Mouse (Mus musculus) myocyte (in vitro differentiated cells): Measurements from ENCODE around the gene Irak4. TPM values are rescaled to one million over a fixed set of nuclear protein-coding genes. Genes with fewer than 3 reads are reported as not detected.
A peak's percentile ranks its signal among the peaks of the same experiment; 100 is the strongest.

Experiments
- H3K27me3 ChIP-seq: one replicate; pipeline ENCODE4 v1.6.1; 2011; ENCODE audit not compliant: control insufficient read depth, insufficient read depth, insufficient read length
- H3K36me3 ChIP-seq: one replicate; pipeline ENCODE4 v1.6.1; 2011; ENCODE audit not compliant: control insufficient read depth, insufficient read depth
- H3K4me2 ChIP-seq: one replicate; pipeline ENCODE4 v1.6.1; 2011; ENCODE audit warnings: low read depth, control low read depth
- H3K4me3 ChIP-seq: one replicate; pipeline ENCODE4 v1.5.1; 2011; ENCODE audit warnings: mild to moderate bottlenecking, control low read depth, moderate library complexity
- H3K79me2 ChIP-seq: one replicate; pipeline ENCODE4 v1.6.1; 2011; ENCODE audit not compliant: control insufficient read depth, insufficient read depth
- H3ac ChIP-seq: one replicate; pipeline ENCODE4 v1.6.1; 2011; ENCODE audit not compliant: control insufficient read depth, insufficient read length
- CEBPB ChIP-seq: IDR thresholded peaks from 2 replicates; pipeline ENCODE4 v1.6.1; 2011; ENCODE audit warnings: mild to moderate bottlenecking, moderate library complexity; ENCODE audit not compliant: poor library complexity, insufficient read depth, severe bottlenecking
- E2F4 ChIP-seq: IDR thresholded peaks from one replicate; pipeline ENCODE4 v1.6.1; 2011; ENCODE audit warnings: mild to moderate bottlenecking, control low read depth, moderate library complexity; ENCODE audit not compliant: insufficient read depth
- MAX ChIP-seq: IDR thresholded peaks from one replicate; pipeline ENCODE4 v1.6.1; 2011; ENCODE audit warnings: low read depth, mild to moderate bottlenecking, control low read depth
- MYOD1 ChIP-seq, 3 experiments: IDR thresholded peaks; one replicate each; pipeline ENCODE4 v1.6.1; 2011; ENCODE audit warnings: control low read depth in 2 of 3, low read depth in 2 of 3, mild to moderate bottlenecking in 2 of 3, moderate library complexity in 1 of 3; ENCODE audit not compliant: insufficient read length in 2 of 3, control insufficient read depth in 1 of 3
- MYOG ChIP-seq, 3 experiments: IDR thresholded peaks; one replicate each; pipeline ENCODE4 v1.6.1; 2011; ENCODE audit warnings: control low read depth in 2 of 3, low read depth in 2 of 3, mild to moderate bottlenecking in 2 of 3; ENCODE audit not compliant: insufficient read length in 2 of 3, control insufficient read depth in 1 of 3, insufficient read depth in 1 of 3
- POLR2A ChIP-seq: IDR thresholded peaks from one replicate; pipeline ENCODE4 v1.6.1; 2011; ENCODE audit warnings: low read depth, mild to moderate bottlenecking, control low read depth, moderate library complexity; ENCODE audit not compliant: insufficient read length
- POLR2AphosphoS2 ChIP-seq: IDR thresholded peaks from one replicate; pipeline ENCODE4 v1.6.1; 2011; ENCODE audit warnings: low read depth, control low read depth; ENCODE audit not compliant: insufficient read length
- REST ChIP-seq: IDR thresholded peaks from one replicate; pipeline ENCODE4 v1.6.1; 2011; ENCODE audit warnings: mild to moderate bottlenecking, control low read depth, moderate library complexity; ENCODE audit not compliant: insufficient read depth, insufficient read length
- SRF ChIP-seq: IDR thresholded peaks from one replicate; pipeline ENCODE4 v1.6.1; 2011; ENCODE audit warnings: low read depth; ENCODE audit not compliant: control insufficient read depth, insufficient read length
- TCF12 ChIP-seq: IDR thresholded peaks from one replicate; pipeline ENCODE4 v1.6.1; 2011; ENCODE audit warnings: mild to moderate bottlenecking, control low read depth; ENCODE audit not compliant: poor library complexity, insufficient read depth, severe bottlenecking
- TCF3 ChIP-seq: IDR thresholded peaks from one replicate; pipeline ENCODE4 v1.6.1; 2011; ENCODE audit warnings: low read depth, control low read depth; ENCODE audit not compliant: insufficient read length
- USF1 ChIP-seq: IDR thresholded peaks from one replicate; pipeline ENCODE4 v1.6.1; 2011; ENCODE audit warnings: low read depth, mild to moderate bottlenecking, control low read depth, moderate library complexity
- polyA plus RNA-seq: library from polyadenylated mRNA; unstranded; fragments of >200 nt; fragmentation: generic; extraction: Trizol; gene quantifications from one replicate; pipeline ENCODE4 v1.2.1, GENCODE M21; 2012; ENCODE audit warnings: missing spikeins

The Irak4 gene
- polyA plus RNA-seq, 1 experiment = 7.0 TPM

- Histone ChIP-seq H3ac (peak overlapping the region; percentile 22), H3K27me3 (no peaks in the 10 kb centered on the region), H3K4me3 (peak overlapping the region; percentile 73), H3K79me2 (no peaks in the 10 kb centered on the region), H3K36me3 (no peaks in the 10 kb centered on the region), H3K4me2 (peak overlapping the region; percentile 84)
- TF ChIP-seq TCF3 = no peak
- TF ChIP-seq MAX = peak; percentile 97
- TF ChIP-seq POLR2A = peak; percentile 56
- no peak for TF ChIP-seq POLR2AphosphoS2
- TF ChIP-seq USF1 = peak; percentile 78
- TF ChIP-seq REST = peak; percentile 12
- no peak for TF ChIP-seq TCF12
- TF ChIP-seq CEBPB = no peak
- TF ChIP-seq SRF = no peak
- no peak for TF ChIP-seq MYOG (IDR thresholded peaks at IDR 0.05; ENCODE audit: control insufficient read depth in 1 of 3, insufficient read depth in 1 of 3, insufficient read length in 2 of 3, low read depth in 2 of 3)
- no peak for TF ChIP-seq E2F4
- TF ChIP-seq MYOD1 (IDR thresholded peaks at IDR 0.05; ENCODE audit: control insufficient read depth in 1 of 3, insufficient read length in 2 of 3, low read depth in 2 of 3) = no peak
These were observed 655 bp upstream of the Irak4 start for GRCm38 (mm10) chr15:94542567-94543408.

GRCm38 (mm10) chr15:94544052-94544636, 701 bp downstream of the Irak4 start:
- peak overlapping the region; percentile 79 for H3K4me2 ChIP-seq

GRCm38 (mm10) chr15:94544844-94545243, 1.4 kb downstream of the Irak4 start:
- no peak overlapping the region for H3ac ChIP-seq
- H3K4me2 ChIP-seq = no peak overlapping the region
- no peak for TF ChIP-seq SRF
- no peak for TF ChIP-seq TCF12
- TF ChIP-seq TCF3 = no peak
- TF ChIP-seq MAX = no peak
- TF ChIP-seq REST = no peak
- TF ChIP-seq USF1 = no peak
- no peak for TF ChIP-seq POLR2A
- TF ChIP-seq MYOD1 (IDR thresholded peaks at IDR 0.05; ENCODE audit: control insufficient read depth in 1 of 3, insufficient read length in 2 of 3, low read depth in 2 of 3) = no peak
- no peak for TF ChIP-seq E2F4
- TF ChIP-seq POLR2AphosphoS2 = no peak
- TF ChIP-seq CEBPB = no peak
- no peak for TF ChIP-seq MYOG (IDR thresholded peaks at IDR 0.05; ENCODE audit: control insufficient read depth in 1 of 3, insufficient read depth in 1 of 3, insufficient read length in 2 of 3, low read depth in 2 of 3)

More at GRCm38 (mm10) chr15:94544052-94544636, 701 bp downstream of the Irak4 start:
- no peak for TF ChIP-seq POLR2A
- TF ChIP-seq USF1 = no peak
- TF ChIP-seq MYOG (IDR thresholded peaks at IDR 0.05; ENCODE audit: control insufficient read depth in 1 of 3, insufficient read depth in 1 of 3, insufficient read length in 2 of 3, low read depth in 2 of 3) = no peak
- TF ChIP-seq CEBPB = no peak
- no peak for TF ChIP-seq MAX
- no peak for TF ChIP-seq E2F4
- no peak for TF ChIP-seq MYOD1 (IDR thresholded peaks at IDR 0.05; ENCODE audit: control insufficient read depth in 1 of 3, insufficient read length in 2 of 3, low read depth in 2 of 3)
- no peak for TF ChIP-seq TCF12
- no peak for TF ChIP-seq TCF3
- TF ChIP-seq REST = no peak
- no peak for TF ChIP-seq SRF
- TF ChIP-seq POLR2AphosphoS2 = no peak
- Histone ChIP-seq H3K27me3 (no peaks in the 10 kb centered on the region), H3ac (peak overlapping the region; percentile 22), H3K36me3 (no peaks in the 10 kb centered on the region), H3K79me2 (no peaks in the 10 kb centered on the region), H3K4me3 (peak overlapping the region; percentile 73)

GRCm38 (mm10) chr15:94553536-94553935, 10.1 kb downstream of the Irak4 start:
- no peak overlapping the region for H3K4me3 ChIP-seq
- no peak for TF ChIP-seq REST
- no peak for TF ChIP-seq MYOD1 (IDR thresholded peaks at IDR 0.05; ENCODE audit: control insufficient read depth in 1 of 3, insufficient read length in 2 of 3, low read depth in 2 of 3)
- TF ChIP-seq TCF3 = no peak
- no peak for TF ChIP-seq TCF12
- no peak for TF ChIP-seq CEBPB
- TF ChIP-seq POLR2AphosphoS2 = no peak
- TF ChIP-seq MYOG (IDR thresholded peaks at IDR 0.05; ENCODE audit: control insufficient read depth in 1 of 3, insufficient read depth in 1 of 3, insufficient read length in 2 of 3, low read depth in 2 of 3) = no peak
- no peak for TF ChIP-seq MAX
- no peak for TF ChIP-seq POLR2A
- no peak for TF ChIP-seq SRF
- no peaks in the 10 kb centered on the region for H3K36me3 ChIP-seq
- no peaks in the 10 kb centered on the region for H3K79me2 ChIP-seq
- no peak overlapping the region for H3ac ChIP-seq
- H3K4me2 ChIP-seq = no peak overlapping the region
- H3K27me3 ChIP-seq = no peaks in the 10 kb centered on the region

More at GRCm38 (mm10) chr15:94544844-94545243, 1.4 kb downstream of the Irak4 start:
- no peak overlapping the region for H3K4me3 ChIP-seq
- H3K79me2 ChIP-seq = no peaks in the 10 kb centered on the region
- H3K36me3 ChIP-seq = no peaks in the 10 kb centered on the region
- no peaks in the 10 kb centered on the region for H3K27me3 ChIP-seq
